Mouse (Mus musculus) stomach, postnatal 0 days (tissue): ENCODE measurements at regions not wholly inside any gene's neighbourhood (a gene's known extent, or its start where the extent isn't known, plus 50 kb on each side); places are given as distances from the start of the nearest gene placed in this dataset.

Experiments
- CTCF ChIP-seq: IDR thresholded peaks from 2 replicates; pipeline ENCODE4 v1.5.1; 2016; ENCODE audit warnings: antibody characterized with exemption, low read depth, mild to moderate bottlenecking, moderate library complexity
- EP300 ChIP-seq: optimal IDR thresholded peaks from 2 replicates; pipeline ENCODE3; 2016; ENCODE audit warnings: antibody characterized with exemption

GRCm38 (mm10) chr6:31149164-31149563, 190.3 kb upstream of the Klf14 start:
- TF ChIP-seq CTCF (no peak), EP300 (no peak)
